Mouse (Mus musculus): ENCODE results near the gene Cacng6.

Gene Cacng6

GRCm38 (mm10) chr7:3423895-3424294, at the start of gene Cacng6:
Gene Cacng6, plus strand, starts transcription at chr7:3424195.
- WGBS, result 59% methylated on average over 4 of the region's 4 CpGs

- WGBS, result 36% methylated on average over 4 of the region's 4 CpGs
These were observed 47.2 kb upstream of the Cacng6 start for GRCm38 (mm10) chr7:3376831-3377230.

GRCm38 (mm10) chr7:3382123-3382522, 41.9 kb upstream of the Cacng6 start:
- 89% methylated on average over 9 of the region's 9 CpGs for WGBS

GRCm38 (mm10) chr7:3384807-3385319, 39.1 kb upstream of the Cacng6 start:
- WGBS, result 88% methylated on average over 5 of the region's 5 CpGs

GRCm38 (mm10) chr7:3386036-3386730, 37.8 kb upstream of the Cacng6 start:
- 71% methylated on average over 6 of the region's 6 CpGs for WGBS

- WGBS, result 78% methylated on average over 18 of the region's 18 CpGs
These were observed 36.2 kb upstream of the Cacng6 start for GRCm38 (mm10) chr7:3387761-3388160.

- WGBS, result 59% methylated on average over 6 of the region's 6 CpGs
These were observed 35.1 kb upstream of the Cacng6 start for GRCm38 (mm10) chr7:3388885-3389284.

- WGBS, result 1% methylated on average over 17 of the region's 17 CpGs
These were observed 34.3 kb upstream of the Cacng6 start for GRCm38 (mm10) chr7:3389444-3390412.

GRCm38 (mm10) chr7:3390413-3391080, 33.4 kb upstream of the Cacng6 start, which contains the start of gene Cacng8:
Gene Cacng8, plus strand, starts transcription at chr7:3390683.
- WGBS, result 2% methylated on average over 7 of the region's 7 CpGs

GRCm38 (mm10) chr7:3391081-3391451, 32.9 kb upstream of the Cacng6 start:
- 3% methylated on average over 12 of the region's 12 CpGs for WGBS

- WGBS, result 18% methylated on average over 4 of the region's 4 CpGs
These were observed 32.2 kb upstream of the Cacng6 start for GRCm38 (mm10) chr7:3391809-3392208.

GRCm38 (mm10) chr7:3397355-3397754, 26.6 kb upstream of the Cacng6 start:
- WGBS, result 44% methylated on average over 10 of the region's 10 CpGs

- WGBS, result 19% methylated on average over 7 of the region's 7 CpGs
These were observed 26.2 kb upstream of the Cacng6 start for GRCm38 (mm10) chr7:3397797-3398196.

GRCm38 (mm10) chr7:3398363-3398762, 25.6 kb upstream of the Cacng6 start:
- 87% methylated on average over 8 of the region's 8 CpGs for WGBS

- WGBS, result 64% methylated on average over 11 of the region's 11 CpGs
These were observed 14.1 kb upstream of the Cacng6 start for GRCm38 (mm10) chr7:3409729-3410520.

GRCm38 (mm10) chr7:3411160-3411941, 12.6 kb upstream of the Cacng6 start:
- WGBS, result 2% methylated on average over 33 of the region's 33 CpGs

GRCm38 (mm10) chr7:3412036-3412435, 12.0 kb upstream of the Cacng6 start:
- WGBS, result 2% methylated on average over 20 of the region's 20 CpGs

- 19% methylated on average over 47 of the region's 47 CpGs for WGBS
These were observed 9.1 kb upstream of the Cacng6 start for GRCm38 (mm10) chr7:3414888-3415287.

GRCm38 (mm10) chr7:3415378-3415777, 8.6 kb upstream of the Cacng6 start:
- 4% methylated on average over 60 of the region's 60 CpGs for WGBS

GRCm38 (mm10) chr7:3419941-3420340, 4.1 kb upstream of the Cacng6 start:
- WGBS, result 32% methylated on average over 6 of the region's 6 CpGs

Measured in cerebral cortex, adult 2 months (tissue).